Mouse (Mus musculus): ENCODE data around the gene B230217C12Rik.
A peak's percentile ranks its signal among the peaks of the same experiment; 100 is the strongest.
"Not testable (repeated sequence)": the region's sequence is repeated elsewhere in the genome, so short reads cannot be mapped to it uniquely, and the experiment has no call there.

Gene B230217C12Rik

DNA sequence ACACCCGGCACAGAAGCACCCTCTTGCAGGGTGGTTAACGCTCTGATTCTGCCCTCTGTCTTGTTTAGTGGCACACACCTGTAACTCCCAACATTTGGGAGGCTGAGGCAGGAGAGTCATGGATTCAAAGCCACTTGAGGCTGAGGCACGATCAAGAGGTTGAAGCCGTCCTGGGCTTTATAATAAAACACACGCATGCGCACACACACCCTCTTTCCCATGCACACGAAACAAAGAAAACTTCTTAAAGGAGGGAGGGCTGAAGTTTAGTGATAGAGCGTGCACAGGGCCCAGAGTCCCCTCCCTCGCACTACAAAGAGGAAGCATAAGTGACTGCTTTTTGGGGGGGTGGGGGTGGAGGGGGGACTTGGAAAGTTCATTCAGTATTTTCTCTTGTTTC, 14.6 kb upstream of the B230217C12Rik start:
- peak; percentile 69 for DNase-seq (ENCODE audit: low read depth)

DNA sequence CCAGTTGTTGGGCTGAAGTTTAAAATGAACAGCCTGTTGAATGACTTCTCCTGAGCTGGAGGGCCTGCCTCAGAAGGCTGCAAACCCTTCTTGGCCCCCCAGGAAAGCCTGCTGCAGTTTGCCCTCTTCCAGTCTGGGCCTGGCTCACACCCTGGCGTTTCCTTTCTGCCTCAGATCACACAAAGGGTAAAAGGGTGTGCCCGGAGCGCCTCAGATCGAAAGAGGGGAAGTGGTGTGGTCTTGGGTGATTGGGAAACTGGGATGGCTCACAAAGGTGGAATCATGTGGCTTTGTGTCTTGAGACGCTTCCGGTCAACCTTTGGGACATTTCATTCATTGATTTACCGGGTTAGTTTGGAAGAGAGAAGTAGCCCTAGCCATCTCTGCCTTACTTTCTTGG, 14.2 kb upstream of the B230217C12Rik start:
- DNase-seq (ENCODE audit: low read depth): no peak

DNA sequence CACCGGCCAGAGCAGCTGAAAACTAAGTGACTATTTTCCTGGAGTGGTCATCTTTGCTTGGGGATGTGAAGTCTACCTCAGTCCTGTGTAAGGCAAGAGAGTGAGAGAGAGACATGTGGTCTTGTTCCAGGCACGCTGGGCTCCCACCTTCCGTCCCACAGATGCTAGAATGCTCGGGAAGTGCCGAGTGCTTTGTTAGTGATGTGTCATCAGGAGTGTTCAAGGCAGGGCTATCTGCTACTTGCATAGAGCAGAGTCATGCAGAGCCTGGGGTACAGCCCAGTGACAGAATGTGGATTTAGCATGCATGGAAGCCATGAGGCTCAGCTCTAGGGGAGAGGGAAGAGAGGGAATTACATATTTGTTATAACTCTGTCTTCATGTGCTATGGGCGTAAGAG, 12.9 kb upstream of the B230217C12Rik start:
- DNase-seq (ENCODE audit: low read depth): no peak

DNA sequence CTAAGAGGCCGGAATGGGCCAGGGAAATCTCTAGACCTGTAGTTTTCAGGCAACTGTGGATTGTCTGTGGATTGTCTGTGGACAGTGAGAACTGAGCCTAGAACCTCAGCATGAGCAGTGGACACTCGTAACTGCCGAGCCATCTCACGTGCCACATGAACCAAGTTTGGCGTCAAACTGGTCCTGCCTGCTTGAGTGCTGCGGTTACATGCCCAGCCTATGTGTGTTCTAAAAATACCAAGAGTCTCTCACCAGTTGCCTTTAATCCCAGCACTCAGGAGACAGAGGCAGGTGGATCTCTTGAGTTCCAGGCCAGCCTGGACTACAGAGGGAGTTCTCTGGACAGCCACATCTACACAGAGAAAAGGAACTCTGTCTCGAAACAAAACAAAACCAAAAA, 11.2 kb upstream of the B230217C12Rik start:
- DNase-seq (ENCODE audit: low read depth): no peak

DNA sequence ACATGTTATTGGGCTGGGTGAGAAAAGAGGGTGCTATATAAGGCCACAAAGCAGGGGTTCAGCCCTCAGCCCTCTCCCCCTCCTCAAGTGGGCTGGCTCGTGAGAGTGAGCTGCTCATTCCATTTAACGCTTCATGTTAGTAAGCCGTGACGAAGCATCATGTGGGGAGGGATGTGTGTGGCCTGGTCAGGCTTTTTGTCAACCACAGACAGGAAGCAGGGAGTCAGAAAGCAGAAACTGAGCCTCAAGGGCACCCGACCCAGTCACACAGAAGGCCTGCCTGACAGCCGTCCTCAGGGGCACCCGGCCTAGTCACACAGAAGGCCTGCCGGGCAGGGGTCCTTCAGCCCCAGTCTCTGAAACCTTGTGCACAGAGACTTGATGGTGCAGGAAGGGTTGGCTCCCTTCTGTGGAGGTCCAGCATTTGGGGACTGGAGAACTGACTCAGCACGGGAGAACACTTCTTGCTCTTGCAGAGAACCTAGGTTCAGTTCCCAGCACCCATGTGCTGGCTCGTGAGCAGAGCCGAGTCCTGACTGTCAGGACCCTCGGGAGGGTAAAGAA, 10.6 kb upstream of the B230217C12Rik start:
- DNase-seq (ENCODE audit: low read depth): no peak

DNA sequence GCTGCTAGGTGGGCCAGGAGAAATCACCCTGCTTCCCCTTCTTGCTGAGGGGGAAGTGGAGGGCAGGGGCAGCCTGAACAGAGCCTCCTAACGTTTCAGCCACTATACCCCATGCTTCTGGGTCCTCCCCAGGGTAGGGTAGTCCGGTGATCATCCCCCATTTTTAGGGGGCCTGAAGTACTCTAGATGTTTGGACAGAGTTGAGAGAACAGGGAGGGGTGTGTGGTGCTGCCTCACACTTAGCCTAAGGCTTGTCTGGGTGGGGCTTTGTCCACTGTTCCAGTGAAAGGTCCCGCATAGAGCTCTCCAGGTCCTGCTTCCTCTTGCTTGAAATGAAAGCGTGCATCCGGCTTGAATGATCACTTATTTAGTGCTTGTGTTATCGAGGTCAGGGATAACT, 10.1 kb upstream of the B230217C12Rik start:
- no peak for DNase-seq (ENCODE audit: low read depth)

DNA sequence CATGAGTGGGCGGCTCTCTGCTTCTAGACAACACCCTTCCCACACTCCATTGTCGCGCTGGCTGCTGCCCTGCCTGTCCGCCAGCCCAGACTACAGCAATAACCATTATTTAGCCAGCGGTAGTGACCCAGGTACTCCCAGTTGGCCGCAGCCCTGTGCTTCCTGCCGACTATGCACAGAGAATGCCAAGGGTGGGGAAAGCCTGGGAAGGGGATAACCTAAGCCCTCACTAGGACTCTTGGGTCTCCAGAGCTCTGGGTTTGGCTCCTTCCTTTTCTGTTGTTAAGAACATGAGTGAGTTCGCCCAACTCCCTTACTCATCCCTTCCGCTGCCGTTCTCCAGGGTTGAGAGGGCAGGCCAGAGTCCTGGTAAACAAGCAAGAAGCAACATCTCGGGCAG, 8.6 kb upstream of the B230217C12Rik start:
- no peak for DNase-seq (ENCODE audit: low read depth)

DNA sequence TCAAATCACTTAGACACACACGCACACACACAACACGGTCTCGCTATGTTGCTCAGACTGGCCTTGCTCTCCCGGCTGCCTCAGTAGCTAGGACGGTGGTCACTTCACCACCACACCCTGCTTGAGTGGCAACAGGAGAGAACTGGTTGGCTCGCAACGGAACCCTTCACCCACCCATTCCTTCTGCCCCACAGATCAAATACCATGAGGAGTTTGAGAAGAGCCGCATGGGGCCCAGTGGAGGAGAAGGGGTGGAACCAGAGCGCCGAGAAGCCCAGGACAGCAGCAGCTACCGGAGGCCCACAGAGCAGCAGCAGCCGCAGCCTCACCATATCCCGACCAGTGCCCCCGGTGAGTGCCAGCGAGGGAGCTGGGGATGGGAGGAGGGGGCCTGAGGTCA, 7.2 kb upstream of the B230217C12Rik start:
- no peak for DNase-seq (ENCODE audit: low read depth)

DNA sequence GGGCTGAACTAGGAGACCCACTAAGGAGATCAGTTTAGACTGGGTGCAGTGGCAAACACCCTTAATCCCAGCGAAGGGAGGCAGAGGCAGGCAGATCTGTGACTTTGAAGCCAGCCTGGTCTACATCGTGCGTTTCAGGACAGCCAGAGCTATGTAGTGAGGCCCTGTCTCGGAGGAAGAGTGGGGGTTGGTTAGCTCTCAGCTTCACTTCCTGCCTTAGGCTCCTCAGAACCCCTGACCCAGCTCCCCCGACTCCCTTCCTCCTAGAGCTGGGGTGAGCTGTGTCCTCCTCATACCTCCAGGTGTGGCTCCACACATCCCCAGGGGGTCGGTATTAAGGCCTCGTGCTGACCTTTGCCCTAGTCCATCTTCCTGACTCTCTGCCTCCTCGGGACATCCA, 4.0 kb upstream of the B230217C12Rik start:
- peak; percentile 57 for DNase-seq (ENCODE audit: low read depth)

DNA sequence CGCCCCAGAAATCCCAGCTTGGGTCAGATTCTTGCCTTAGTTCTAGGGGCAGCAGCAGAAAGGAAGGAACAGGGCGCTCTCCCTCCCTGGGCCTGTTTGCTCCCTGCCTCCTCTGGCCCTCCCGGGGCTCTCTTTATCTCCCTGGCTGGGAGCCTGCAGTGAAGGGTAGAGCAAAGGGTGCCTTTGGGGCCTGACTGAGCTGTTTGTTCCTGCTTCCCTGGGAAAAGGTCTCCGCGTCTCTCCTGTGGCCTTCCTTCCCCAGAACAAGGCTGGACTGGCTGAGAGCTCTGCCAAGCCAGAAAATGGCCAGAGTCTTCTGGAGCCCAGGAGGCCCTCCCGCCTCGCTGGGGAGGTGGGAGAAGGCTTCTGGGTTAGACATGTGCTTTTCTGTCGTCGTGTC, 3.5 kb upstream of the B230217C12Rik start:
- DNase-seq (ENCODE audit: low read depth): not testable (repeated sequence)

DNA sequence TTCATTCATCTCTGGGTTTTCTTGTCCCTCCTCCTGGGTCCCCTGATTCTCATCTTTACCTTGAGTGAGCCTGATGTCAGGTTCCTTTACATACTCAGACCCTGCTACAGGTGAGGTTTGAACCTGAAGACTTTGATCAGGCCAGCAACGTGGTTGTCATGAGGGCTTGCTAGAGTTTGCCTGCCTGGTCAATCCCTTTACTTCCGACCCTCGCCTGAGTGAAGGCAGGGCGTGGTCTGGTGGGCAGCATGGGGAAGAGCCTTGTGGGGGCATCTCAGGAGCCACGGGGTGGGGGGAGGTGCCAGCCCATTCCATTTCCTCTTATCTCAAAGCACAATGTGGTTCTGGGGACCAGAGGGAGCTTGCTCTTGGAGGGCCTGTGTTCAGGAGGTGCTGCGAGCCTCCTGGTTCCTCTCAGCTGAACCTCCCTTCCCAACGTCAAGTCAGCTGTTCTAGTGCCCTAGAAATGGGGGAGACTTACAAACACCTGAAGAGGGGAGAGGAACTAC, 2.9 kb upstream of the B230217C12Rik start:
- peak; percentile 11 for DNase-seq (ENCODE audit: low read depth)

DNA sequence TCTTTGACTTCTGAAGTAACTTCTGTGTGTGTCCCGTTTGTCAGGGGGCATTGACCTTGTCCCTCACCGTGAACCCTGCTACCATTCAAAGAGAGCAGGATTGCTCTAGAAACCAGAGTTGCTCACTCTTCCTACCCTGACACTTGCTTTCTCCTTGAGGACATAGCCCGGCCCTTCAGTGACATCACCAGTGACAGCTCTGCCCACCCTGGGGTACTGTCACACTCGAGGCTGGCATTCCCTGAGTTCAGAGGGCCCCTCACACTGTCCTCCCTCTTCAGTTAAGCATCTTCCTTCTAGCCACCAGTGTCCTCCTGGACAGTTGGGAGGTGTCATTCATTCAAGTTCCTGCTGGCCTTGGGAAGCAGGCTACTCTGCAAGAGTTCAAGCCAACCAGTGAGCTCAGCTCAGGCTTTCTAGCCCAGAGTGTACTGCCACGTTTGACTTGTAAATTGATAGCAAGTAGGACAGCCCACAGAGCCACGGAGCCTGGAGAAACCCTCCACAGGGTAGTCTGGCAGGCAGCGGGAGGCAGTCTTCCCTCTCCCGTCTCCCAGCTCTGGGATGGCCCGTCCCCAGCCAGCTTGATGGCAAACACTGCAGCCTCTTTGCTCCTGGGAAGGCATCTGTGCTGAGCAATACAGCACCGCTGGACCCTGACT, 1.7 kb upstream of the B230217C12Rik start:
- DNase-seq (ENCODE audit: low read depth): peak; percentile 16

DNA sequence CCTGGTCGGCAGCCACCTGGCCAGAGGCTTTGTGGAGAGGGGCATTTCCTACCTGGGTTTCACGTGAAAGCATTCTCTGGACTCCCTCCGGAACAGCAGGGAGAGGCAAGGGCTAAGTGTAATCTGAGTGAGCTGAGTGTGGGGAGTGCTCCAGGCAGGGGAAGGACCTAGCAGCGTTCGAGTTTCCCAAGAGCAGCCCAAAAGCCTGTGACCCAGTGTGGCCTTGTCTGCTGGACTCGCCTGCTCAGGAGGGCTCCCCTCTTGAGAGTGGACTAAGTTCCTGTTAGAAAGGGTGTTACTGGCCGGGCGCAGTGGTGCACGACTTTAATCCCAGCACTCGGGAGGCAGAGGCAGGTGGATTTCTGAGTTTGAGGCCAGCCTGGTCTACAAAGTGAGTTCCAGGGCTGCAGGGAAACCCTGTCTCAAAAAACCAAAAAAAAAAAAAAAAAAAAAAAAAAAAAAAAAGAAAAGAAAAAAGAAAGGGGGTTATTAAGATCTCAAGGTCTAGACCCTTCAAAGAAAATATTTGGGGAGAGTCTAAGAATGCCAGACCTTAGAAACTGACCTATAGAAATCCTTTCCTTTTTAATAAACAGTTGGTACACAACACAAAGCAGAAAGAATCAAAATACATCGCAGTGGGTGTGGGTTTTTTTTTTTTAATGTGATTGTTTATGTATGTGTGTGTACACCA, 992 bp upstream of the B230217C12Rik start:
- no peak for DNase-seq (ENCODE audit: low read depth)

DNA sequence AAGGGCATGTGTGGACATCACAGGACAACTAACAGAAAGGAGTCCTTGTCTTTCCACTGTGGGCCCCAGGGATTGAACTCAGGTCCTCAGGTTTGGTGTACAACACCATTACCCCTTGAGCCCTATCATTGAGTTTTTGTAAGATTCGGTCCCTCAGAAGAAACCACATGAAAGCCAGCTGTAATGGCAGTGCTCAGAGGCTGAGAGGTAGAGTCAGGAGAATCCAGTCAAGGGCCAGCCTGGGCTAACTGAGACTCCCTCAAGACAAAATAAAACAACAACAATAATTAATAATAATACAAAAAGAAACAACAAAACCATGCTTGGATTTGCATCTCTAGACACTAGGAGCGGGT, 467 bp upstream of the B230217C12Rik start:
- peak; percentile 52 for DNase-seq (ENCODE audit: low read depth)

DNA sequence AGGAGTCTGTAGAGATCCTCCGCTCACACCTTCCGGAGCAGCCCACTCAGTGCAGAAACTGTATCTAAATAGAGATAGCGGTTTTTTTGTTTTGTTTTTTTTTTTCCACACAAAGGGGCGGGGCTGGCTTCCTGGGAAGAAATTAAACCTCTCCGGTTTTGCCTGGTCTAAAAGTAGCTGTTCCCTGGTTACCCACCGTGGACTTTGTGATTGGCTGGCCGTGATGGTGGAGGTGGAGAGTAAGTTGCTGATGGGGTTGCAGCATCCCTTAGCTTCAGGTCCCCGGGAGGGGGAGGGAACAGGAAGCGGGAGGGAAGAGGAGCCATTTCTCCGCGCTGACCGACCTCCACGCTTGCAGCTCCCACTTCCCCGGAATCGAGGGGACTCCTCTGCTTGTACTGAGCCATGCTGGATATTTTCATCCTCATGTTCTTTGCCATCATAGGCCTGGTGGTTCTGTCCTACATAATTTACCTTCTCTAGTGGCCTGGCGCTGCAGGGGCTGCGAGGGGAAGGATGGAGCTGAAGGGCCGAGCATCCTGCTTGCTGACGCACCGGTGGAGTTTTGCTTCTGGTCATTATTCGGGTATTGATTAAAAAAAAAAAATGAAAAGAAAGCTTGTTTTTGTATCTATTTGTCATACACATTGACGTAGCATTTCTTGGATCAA, 546 bp downstream of the B230217C12Rik start:
- DNase-seq (ENCODE audit: low read depth): peak; percentile 50

DNA sequence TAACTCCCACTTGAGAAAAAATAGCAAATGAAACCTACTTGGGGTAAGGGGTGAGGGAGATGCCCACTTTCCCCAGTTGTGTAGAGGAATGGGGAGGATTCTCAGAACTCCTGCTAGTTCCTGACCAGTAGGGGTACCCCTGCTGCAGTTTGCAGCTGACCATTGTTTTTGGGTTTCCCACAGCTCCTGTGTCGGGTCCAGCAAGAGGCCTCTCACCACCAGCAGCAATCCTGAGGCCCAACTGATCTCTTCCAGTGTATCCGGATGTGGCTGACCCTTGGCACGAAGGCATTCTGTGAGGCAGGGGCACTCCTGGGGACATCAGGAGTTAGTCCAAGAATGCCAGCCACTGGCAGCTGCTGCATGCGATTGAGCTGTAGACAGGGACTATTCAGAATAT, 1.4 kb downstream of the B230217C12Rik start:
- no peak for DNase-seq (ENCODE audit: low read depth)

DNA sequence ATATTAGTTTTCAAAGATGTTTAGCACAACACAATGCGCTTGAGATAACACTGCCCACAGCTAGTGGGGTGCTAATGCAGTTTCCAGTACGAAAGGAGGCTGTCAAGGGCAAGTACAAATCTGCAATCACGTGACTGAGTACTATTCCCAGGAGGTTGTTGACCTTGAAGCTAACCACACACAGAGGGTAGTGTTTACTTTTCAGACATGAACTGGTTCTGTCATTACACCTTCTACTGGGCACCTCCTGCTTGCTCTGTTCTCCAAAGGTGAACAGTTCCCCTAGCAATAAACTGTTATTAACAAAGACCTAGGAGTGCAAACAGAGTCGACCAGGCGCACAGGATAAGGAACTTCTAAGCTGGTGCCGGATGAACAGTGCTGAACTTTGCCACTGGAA, 9.8 kb downstream of the B230217C12Rik start:
- no peak for DNase-seq (ENCODE audit: low read depth)

DNA sequence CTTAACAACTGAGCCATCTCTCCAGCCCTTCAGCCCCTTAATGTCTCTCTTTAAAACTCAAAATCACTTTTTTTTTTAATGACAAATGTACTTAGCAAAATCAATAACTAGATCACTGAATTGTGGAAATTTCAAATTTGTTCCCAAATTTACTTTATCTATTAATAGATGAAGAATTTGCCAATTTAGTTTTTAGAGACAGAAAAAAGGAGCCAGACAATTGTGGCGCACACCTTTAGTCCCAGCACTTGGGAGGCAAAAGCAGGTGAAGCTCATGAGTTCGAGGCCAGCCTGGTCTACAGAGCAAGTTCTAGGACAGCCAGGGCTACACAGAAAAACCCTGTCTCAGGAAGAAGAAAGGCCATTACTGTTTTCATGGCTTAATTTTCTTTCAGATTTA, 11.0 kb downstream of the B230217C12Rik start:
- DNase-seq (ENCODE audit: low read depth): no peak

DNA sequence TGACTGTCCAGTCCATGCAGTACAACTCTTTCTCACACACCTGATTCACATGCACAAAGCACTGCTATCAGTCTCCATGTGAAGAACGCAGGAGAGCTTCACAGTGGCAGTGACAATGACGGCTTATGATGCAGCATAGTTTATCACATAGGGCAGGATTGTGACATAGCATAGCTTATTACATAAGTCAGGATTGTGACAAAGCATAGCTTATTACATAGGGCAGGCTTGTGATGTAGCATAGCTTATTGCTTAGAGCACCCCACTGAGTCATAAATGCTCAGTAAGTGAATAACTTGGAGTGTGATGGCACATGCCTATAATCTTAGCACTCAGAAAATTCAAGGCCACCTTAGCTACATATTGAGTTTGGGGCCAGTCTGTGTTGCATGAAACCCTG, 14.9 kb downstream of the B230217C12Rik start:
- no peak for DNase-seq (ENCODE audit: low read depth)

DNA sequence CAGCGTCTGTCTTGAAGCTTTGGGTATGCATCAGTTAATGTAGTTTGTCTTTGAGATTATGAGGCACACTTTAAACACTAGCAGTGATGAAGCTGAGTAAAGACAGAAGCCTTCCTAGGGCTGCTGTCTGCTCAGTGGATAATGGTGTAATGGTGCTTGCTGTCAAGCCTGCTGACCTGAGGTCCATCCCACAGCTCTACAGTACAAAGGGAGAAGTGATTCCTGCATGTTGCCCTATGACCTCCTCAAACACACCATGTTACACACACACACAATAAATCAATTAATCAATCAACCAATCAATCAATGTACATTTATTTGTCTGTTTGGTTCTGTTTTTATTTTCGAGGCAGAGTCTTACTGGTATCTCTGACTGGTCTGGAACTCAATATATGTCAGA, 21.6 kb downstream of the B230217C12Rik start:
- DNase-seq (ENCODE audit: low read depth): no peak

DNA sequence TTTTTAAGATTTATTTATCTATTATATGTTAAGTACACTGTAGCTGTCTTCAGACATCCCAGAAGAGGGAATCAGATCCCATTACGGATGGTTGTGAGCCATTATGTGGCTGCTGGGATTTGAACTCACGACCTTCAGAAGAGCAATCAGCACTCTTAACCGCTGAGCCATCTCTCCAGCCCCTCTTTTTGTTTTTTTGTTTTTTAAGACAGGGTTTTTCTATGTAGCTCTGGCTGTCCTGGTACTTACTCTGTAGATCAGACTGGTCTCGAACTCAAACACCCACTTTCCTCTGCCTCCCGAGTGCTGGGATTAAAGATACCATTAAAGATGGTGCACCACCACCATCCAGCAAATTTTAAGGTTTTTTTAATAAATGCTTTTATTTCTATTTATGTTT, 24.8 kb downstream of the B230217C12Rik start:
- no peak for DNase-seq (ENCODE audit: low read depth)

DNA sequence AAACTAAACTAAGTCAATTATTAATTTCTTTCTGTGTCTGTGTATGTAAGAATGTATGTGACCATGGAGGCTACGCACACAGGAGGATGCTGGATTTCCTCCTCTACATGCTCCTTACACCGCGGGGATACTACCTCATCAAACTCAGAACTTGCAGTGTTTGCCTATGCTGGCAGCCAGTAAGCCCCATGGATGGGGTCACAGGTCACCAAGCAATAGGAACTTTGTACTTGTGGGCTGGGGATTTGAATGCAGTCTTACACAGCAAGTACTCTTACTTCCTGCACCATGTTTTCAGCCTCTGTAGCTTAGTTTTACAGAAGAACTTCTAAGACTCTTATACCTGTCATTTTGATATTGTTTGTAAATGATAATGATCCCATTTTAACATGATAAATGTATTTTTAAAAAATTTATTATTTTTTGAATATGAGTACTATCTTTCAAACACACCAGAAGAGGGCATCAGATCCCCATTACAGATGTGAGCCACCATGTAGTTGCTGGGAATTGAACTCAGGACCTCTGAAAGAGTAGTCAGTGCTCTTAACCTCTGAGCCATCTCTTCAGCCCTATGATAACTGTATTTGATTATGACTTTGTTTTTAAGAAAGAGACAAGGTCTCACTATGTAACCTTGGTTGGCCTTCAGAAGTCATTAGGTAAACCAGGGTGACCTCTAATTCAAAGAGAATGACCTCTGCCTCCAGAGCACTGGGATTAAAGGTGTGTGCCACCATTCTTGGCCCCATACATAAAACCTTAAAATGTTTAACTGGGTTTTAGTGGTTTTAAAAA, 25.7 kb downstream of the B230217C12Rik start:
- no peak for DNase-seq (ENCODE audit: low read depth)

All from naive thymus-derived CD4-positive, alpha-beta T cell, adult 2 months (primary cell).